Mouse (Mus musculus) kidney, embryonic 14.5 days (tissue): ENCODE measurements at regions not wholly inside any gene's neighbourhood (a gene's known extent, or its start where the extent isn't known, plus 50 kb on each side); places are given as distances from the start of the nearest gene placed in this dataset.

ENCODE experiments used
- ATAC-seq: fragments of 200-750 bp; cut with Nextera tagmentation; 2 replicates; pipeline ENCODE4 v1.8.0; 2017; ENCODE audit warnings: moderate number of reproducible peaks, mild to moderate bottlenecking, moderate TSS enrichment, moderate library complexity; ENCODE audit not compliant: low FRiP score, low TSS enrichment
- H3K27ac ChIP-seq: fragments of 300-500 bp; sonication (generic); 2 replicates; pipeline ENCODE4 v1.5.1; 2014; ENCODE audit warnings: low read depth, mild to moderate bottlenecking, low read length, moderate library complexity, mixed read lengths
- H3K27me3 ChIP-seq: fragments of 300-500 bp; sonication (generic); 2 replicates; pipeline ENCODE4 v1.6.1; 2014; ENCODE audit warnings: mild to moderate bottlenecking, low read length; ENCODE audit not compliant: control insufficient read depth, insufficient read depth
- H3K36me3 ChIP-seq: fragments of 300-500 bp; sonication (generic); 2 replicates; pipeline ENCODE4 v1.6.1; 2014; ENCODE audit warnings: low read length, mixed read lengths; ENCODE audit not compliant: control insufficient read depth, insufficient read depth
- H3K4me1 ChIP-seq: fragments of 300-500 bp; sonication (generic); 2 replicates; pipeline ENCODE4 v1.6.1; 2014; ENCODE audit warnings: low read length, mixed read lengths; ENCODE audit not compliant: control insufficient read depth, insufficient read depth
- H3K4me2 ChIP-seq: fragments of 300-500 bp; sonication (generic); replicated peaks from 2 replicates; pipeline ENCODE4 v1.6.1; 2014; ENCODE audit warnings: low read depth, mild to moderate bottlenecking, low read length
- H3K4me3 ChIP-seq: fragments of 300-500 bp; sonication (generic); 2 replicates; pipeline ENCODE4 v1.5.1; 2014; ENCODE audit warnings: mild to moderate bottlenecking, low read length
- H3K9ac ChIP-seq: fragments of 300-500 bp; sonication (generic); 2 replicates; pipeline ENCODE4 v1.6.1; 2014; ENCODE audit warnings: low read depth, mild to moderate bottlenecking, low read length, moderate library complexity
- H3K9me3 ChIP-seq: fragments of 300-500 bp; sonication (generic); 2 replicates; pipeline ENCODE4 v1.6.1; 2016; ENCODE audit warnings: low read length; ENCODE audit not compliant: control insufficient read depth
- WGBS: fragments of 180-500 bp; shearing (Covaris S2); extraction: QIAGEN DNeasy Blood & Tissue Kit; methylation state at CpG from one replicate; pipeline ENCODE4 v1.1.7; 2014; 5-methylcytosine and 5-hydroxymethylcytosine counted together

DNA sequence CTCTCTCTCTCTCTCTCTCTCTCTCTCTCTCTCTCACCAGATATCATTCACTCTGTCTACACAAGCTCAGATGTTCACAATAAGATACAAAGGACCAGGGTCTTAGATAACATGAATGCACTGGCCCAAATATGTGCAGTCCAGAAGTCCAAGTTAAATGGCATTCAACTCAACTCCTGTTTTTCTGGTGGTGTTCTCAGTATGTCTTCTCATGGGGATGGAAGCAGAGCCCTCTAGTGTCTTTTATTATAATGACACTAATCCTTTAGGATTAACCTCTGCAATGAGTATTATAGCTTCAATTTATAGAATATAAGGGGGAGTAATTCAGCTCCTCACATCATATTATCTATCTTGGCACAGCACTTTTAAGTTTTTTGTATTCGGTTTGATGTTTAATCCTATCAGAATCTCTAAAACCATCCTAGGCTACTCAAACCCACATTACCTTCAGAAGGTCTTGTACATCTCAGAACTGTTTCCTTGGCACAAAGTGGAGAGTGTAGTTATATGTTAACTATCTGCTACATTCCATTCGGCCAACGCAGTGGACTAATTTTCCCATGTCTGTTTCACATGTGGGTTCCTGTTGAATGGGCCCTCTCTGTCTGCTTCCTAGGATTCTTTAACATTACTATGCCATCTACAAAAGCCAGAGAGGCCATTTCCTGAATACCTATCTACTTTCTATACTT, 401.0 kb upstream of the Adamts5 start:
- ATAC-seq: peak; percentile 66; the same call in 1 of the 2 replicates
- Histone ChIP-seq H3K9me3 (no peaks in the 10 kb centered on the region), H3K4me2 (no peak overlapping the region), H3K4me1 (no peaks in the 10 kb centered on the region), H3K4me3 (no peak overlapping the region), H3K27me3 (no peaks in the 10 kb centered on the region), H3K9ac (no peak overlapping the region), H3K27ac (no peak overlapping the region), H3K36me3 (no peaks in the 10 kb centered on the region)
- 60% methylated on average over 3 of the region's 3 CpGs for WGBS

DNA sequence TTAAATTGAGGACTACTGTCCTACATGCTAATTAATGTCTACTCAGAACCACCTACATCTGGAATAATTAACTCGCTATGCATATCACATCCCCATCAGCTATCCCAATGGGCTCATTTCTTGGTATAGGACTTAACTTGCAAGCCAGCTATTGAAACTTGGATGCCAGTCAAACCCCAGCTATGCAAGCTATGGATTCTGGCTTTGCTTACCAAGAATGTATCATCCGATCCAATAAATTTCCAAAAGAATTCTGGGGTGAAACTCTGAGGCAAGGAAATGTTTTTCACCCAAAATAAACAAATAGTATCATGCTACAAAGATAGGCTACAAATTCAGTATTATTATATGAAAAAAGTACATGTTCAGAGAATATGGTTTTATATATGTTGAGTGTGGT, 392.8 kb upstream of the Adamts5 start:
- no peak overlapping the region for H3K9ac ChIP-seq
- H3K36me3 ChIP-seq: no peaks in the 10 kb centered on the region
- no peak overlapping the region for H3K4me3 ChIP-seq
- H3K4me1 ChIP-seq: no peaks in the 10 kb centered on the region
- H3K27me3 ChIP-seq: no peaks in the 10 kb centered on the region
- ATAC-seq: no peak
- no peaks in the 10 kb centered on the region for H3K9me3 ChIP-seq
- H3K27ac ChIP-seq: no peak overlapping the region
- 91% methylated on average over 2 of the region's 2 CpGs for WGBS
- no peak overlapping the region for H3K4me2 ChIP-seq

DNA sequence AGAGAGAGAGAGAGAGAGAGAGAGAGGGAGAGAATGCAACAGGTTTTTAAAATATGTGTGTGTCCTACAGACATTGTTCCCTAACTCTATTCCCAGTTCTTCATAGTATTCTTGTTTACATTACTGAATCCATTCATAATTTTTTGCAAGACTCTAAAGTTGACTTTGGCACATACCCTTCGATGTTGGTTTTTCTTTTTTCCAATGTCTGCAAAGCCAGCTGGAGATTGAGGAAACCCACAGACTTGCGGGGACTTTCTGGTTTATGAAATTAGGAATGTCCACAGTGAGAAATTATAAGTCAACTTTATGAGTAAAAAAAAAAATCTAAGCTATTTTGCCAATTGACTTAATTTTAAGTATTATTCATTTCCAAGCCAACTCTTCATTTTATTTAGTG, 379.7 kb upstream of the Adamts5 start:
- no peaks in the 10 kb centered on the region for H3K36me3 ChIP-seq
- H3K4me3 ChIP-seq: no peak overlapping the region
- no peaks in the 10 kb centered on the region for H3K4me1 ChIP-seq
- no peak overlapping the region for H3K9ac ChIP-seq
- WGBS: 84% methylated on average over 2 of the region's 2 CpGs
- no peaks in the 10 kb centered on the region for H3K9me3 ChIP-seq
- no peaks in the 10 kb centered on the region for H3K27me3 ChIP-seq
- no peak for ATAC-seq
- H3K4me2 ChIP-seq: no peak overlapping the region
- no peak overlapping the region for H3K27ac ChIP-seq

DNA sequence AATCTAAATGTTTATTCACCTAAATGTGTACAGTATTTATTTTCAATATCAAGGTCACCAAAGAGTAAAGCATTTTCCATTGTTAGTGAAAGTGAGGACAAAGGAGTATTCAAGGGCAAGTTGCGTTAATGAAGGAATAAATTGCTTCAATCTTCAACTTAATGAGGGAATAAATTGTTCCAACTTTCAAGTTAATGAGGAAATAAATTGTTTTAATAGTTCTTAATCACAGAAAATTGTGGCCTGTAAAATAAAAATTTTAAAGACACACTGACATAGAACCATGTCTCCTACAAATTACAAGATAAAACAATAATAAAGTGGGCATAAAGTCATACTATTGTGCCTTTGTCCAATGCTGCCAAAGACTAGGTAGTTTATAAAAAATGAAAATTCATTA, 375.4 kb upstream of the Adamts5 start:
- no peak overlapping the region for H3K27ac ChIP-seq
- WGBS: 84% methylated on average over 1 of the region's 1 CpGs
- H3K4me2 ChIP-seq: no peak overlapping the region
- no peaks in the 10 kb centered on the region for H3K4me1 ChIP-seq
- H3K27me3 ChIP-seq: no peaks in the 10 kb centered on the region
- no peak overlapping the region for H3K9ac ChIP-seq
- H3K36me3 ChIP-seq: no peaks in the 10 kb centered on the region
- ATAC-seq: no peak
- H3K9me3 ChIP-seq: no peaks in the 10 kb centered on the region
- no peak overlapping the region for H3K4me3 ChIP-seq

DNA sequence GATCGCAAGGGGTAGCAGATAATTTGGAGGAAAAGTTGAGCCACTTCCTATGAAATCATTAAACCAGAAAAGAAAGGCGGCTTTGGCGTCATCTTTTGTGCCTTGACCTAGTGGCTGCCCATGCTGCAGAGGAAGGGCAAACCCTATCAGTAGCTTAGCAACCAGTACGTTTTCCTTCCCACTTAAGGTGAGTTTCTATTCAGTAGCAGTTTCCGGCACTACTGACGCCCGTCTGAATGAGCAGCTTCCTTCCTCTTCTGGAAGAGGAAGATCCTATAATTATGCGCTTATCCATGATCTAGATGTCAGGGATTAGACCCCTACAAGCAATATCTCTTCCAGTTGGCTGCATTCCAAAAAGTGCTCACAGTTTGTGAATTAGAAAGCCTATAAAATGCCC, 360.0 kb upstream of the Adamts5 start:
- ATAC-seq: no peak

DNA sequence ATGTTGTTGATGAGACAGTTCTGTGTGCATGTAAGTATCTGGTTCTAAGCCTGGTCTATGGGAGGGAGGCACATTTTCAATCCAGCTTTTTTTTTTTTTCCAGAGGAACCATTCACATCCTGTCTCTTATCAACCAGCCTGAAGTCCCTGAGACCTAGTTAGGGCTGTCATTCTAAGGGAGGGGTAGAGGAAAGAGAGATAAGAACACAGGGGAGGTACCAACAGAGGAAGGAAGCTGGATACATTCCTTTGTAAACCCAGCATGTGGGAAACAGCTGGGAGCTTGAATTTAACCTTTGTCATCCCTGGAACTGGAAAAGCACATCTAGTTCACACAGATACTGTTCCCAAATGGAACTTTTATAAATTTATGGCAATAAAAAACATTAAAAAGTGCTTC, 351.0 kb upstream of the Adamts5 start:
- H3K27me3 ChIP-seq: no peaks in the 10 kb centered on the region
- no peaks in the 10 kb centered on the region for H3K4me1 ChIP-seq
- no peaks in the 10 kb centered on the region for H3K36me3 ChIP-seq
- no peaks in the 10 kb centered on the region for H3K9me3 ChIP-seq
- H3K4me2 ChIP-seq: no peak overlapping the region
- no peak overlapping the region for H3K9ac ChIP-seq
- no peak overlapping the region for H3K4me3 ChIP-seq
- ATAC-seq: no peak
- no peak overlapping the region for H3K27ac ChIP-seq

More for the DNA sequence above, 360.0 kb upstream of the Adamts5 start:
- H3K4me2 ChIP-seq: no peak overlapping the region
- 72% methylated on average over 8 of the region's 8 CpGs for WGBS
- no peaks in the 10 kb centered on the region for H3K9me3 ChIP-seq
- no peak overlapping the region for H3K27ac ChIP-seq
- H3K4me3 ChIP-seq: no peak overlapping the region
- H3K4me1 ChIP-seq: no peaks in the 10 kb centered on the region
- H3K36me3 ChIP-seq: no peaks in the 10 kb centered on the region
- no peaks in the 10 kb centered on the region for H3K27me3 ChIP-seq
- H3K9ac ChIP-seq: no peak overlapping the region

DNA sequence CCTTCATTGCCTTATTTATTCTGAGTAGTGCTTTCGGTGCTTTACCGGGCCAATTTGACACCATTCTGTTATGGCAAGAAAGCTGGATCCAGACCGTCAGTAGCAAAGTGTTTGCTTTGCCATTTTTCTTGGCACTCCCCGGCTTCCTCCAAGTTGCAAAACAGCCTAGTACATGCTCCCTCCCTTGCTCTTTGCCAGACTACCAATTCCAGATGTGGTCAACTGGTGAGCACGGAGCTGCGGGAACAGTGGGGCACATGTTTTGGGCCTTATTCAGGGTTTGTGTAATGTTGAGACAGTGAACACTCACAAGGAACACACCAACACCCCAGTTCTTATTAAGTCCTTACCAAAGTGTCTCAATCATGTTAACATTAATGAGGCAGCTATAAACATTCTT, 348.4 kb upstream of the Adamts5 start:
- Histone ChIP-seq H3K36me3 (no peaks in the 10 kb centered on the region), H3K4me2 (no peak overlapping the region), H3K27ac (no peak overlapping the region), H3K9ac (no peak overlapping the region), H3K4me1 (no peaks in the 10 kb centered on the region), H3K9me3 (no peaks in the 10 kb centered on the region), H3K27me3 (no peaks in the 10 kb centered on the region), H3K4me3 (no peak overlapping the region)
- 82% methylated on average over 6 of the region's 6 CpGs for WGBS
- ATAC-seq: no peak

DNA sequence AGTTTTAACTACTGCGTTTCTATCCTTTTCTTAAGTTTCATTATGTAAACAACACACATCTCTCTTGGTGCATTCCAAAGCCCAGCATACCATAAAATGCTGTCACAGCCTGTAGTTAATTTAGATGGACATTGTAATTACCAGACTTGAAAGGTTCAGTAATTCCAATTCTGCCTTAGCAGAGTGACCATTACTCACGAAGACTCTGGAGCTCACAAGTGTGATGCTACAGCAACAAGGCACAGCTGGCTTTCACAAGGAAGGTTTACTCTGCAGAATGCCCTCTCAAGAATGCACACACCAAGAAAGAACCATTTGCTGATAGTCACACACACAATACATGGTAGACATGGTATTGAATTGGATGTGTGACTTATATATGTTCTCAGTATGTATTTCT, 342.6 kb upstream of the Adamts5 start:
- H3K4me3 ChIP-seq: no peak overlapping the region
- no peak overlapping the region for H3K4me2 ChIP-seq
- peak; percentile 82; the same call in 1 of the 2 replicates for ATAC-seq
- no peaks in the 10 kb centered on the region for H3K9me3 ChIP-seq
- H3K4me1 ChIP-seq: 0 out of 2 replicates have a peak, but pooled peaks cover 5% of the 10 kb centered on the region
- no peaks in the 10 kb centered on the region for H3K27me3 ChIP-seq
- peak overlapping the region; percentile 17; the same call in 1 of the 2 replicates for H3K27ac ChIP-seq
- no peaks in the 10 kb centered on the region for H3K36me3 ChIP-seq
- 14% methylated on average over 2 of the region's 2 CpGs for WGBS
- H3K9ac ChIP-seq: no peak overlapping the region

DNA sequence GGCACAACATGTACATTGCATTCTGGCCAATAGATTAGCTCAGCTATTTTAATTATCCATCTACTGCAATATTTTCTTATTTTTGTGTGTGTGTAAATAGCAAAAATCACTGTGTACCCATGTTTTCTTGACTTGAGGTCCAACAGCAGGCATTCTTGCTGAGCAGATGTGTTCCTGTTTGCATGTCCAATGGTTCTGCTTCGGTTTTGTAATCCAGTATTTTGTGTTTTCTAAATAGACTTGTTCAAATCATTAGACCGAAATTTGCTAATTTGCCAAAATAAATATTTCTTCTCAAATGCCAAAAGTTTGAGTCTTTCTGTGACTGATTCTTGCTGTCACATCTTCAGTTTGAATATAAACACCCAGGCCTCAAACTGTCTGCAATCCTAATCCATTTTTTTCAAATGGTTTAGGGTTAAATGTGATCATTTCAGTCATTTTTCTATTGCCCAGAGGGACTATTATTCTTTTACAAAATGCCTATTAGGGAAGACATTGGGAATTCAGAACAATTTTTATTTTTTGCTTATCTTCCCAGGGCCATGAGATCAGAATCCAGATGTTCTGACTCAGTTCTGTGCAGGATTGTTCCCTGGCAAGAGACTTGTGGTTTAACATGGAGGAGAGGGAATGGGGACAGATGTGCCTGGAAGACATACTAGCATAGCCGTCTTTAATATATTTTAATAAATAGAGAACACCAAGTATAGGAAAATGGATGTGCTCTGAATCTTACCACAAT, 341.3 kb upstream of the Adamts5 start:
- H3K27me3 ChIP-seq: no peaks in the 10 kb centered on the region
- no peak overlapping the region for H3K4me2 ChIP-seq
- no peak overlapping the region for H3K9ac ChIP-seq
- H3K36me3 ChIP-seq: no peaks in the 10 kb centered on the region
- no peak overlapping the region for H3K4me3 ChIP-seq
- 71% methylated on average over 3 of the region's 3 CpGs for WGBS
- no peak for ATAC-seq
- 0 out of 2 replicates have a peak, but pooled peaks cover 5% of the 10 kb centered on the region for H3K4me1 ChIP-seq
- H3K9me3 ChIP-seq: no peaks in the 10 kb centered on the region
- H3K27ac ChIP-seq: no peak overlapping the region
